ENCODE assay signal across 27 mouse cellular contexts in the genomic region with DNA sequence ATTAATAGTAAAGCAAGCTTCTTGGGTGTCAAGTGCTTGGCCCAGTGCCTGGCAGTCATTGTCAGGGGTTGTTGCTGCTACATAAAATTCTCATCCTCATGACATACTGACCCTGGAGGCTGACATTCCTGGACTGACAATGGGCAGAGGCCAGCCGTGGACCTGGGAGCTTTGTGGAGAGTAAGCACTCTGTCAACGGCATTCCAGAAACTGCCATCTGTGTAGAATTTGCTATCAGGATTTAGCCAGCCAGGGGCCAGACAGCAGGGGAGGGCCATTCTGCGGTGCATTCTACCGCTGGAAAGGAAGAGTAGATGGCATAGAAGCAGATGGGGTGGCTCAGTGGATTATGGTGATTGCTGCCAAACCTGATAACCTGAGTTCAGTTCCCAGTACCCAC.
DNase-seq lines count a peak whose midpoint lies in the region; ATAC-seq lines count a peak whose summit lies in the region.
"Had no signal": no experiment of that assay in that cellular context is flagged by ENCODE, and none has a peak within 500 bp of the region (broad histone marks: within the 10 kb centered on the region; RNA-seq: fewer than 3 reads in every experiment).

No protein-coding gene starts in this region.

- H3K9me3 ChIP-seq in heart, embryonic 11.5 days (replicated peaks; ENCODE audit: control insufficient read depth, low read length) = no peaks in the 10 kb centered on the region
- H3K9me3 ChIP-seq in heart, embryonic 16.5 days (replicated peaks; ENCODE audit: control insufficient read depth, low read length) = no peaks in the 10 kb centered on the region
- H3K9me3 ChIP-seq: forebrain, embryonic 13.5 days; limb, embryonic 10.5 days; limb, embryonic 15.5 days had no signal

- DNase-seq in heart, adult 11 months = no peak
- DNase-seq in heart, postnatal 36 days = no peak
- DNase-seq in Muller cell, postnatal 12 days (ENCODE audit: inconsistent ontology term) = peak; percentile 47
- peak; percentile 45 for DNase-seq in mesoderm, embryonic 11.5 days (ENCODE audit: low read depth, low spot score)
- no peak for DNase-seq in spleen, postnatal 10 days (ENCODE audit: low spot score in 2 of 2)
- DNase-seq: adrenal gland, adult 2 months; adrenal gland, postnatal 36 days; cerebellum, adult 18-20 months; gastrocnemius, postnatal 25 days; kidney, adult 9 months; kidney, postnatal 10 days; layer of hippocampus, postnatal 36 days; lung, adult 2 months; lung, postnatal 10 days; right cerebral cortex, postnatal 4 days; thymus, adult 2 months; thymus, postnatal 36 days had no signal

- peaks cover 41% of the 10 kb centered on the region for H3K4me1 ChIP-seq in heart, embryonic 11.5 days (ENCODE audit: control insufficient read depth, insufficient read depth, low read length)
- peaks cover 47% of the 10 kb centered on the region for H3K4me1 ChIP-seq in heart, embryonic 16.5 days (ENCODE audit: control insufficient read depth, insufficient read depth, low read length)

- ATAC-seq in heart, embryonic 11.5 days (replicated peaks; ENCODE audit: insufficient number of reproducible peaks, low FRiP score, low TSS enrichment) = 0 out of 2 replicates have a peak, but pooled peaks have one; percentile 27
- peak; percentile 79 for ATAC-seq in heart, embryonic 16.5 days (replicated peaks; ENCODE audit: extremely low read depth, insufficient read depth, low FRiP score)
- ATAC-seq: CD4-positive, CD25-positive, alpha-beta regulatory T cell, adult 4 months; forebrain, embryonic 13.5 days; intestine, postnatal 0 days; midbrain, embryonic 16.5 days had no signal

- no peaks in the 10 kb centered on the region for H3K36me3 ChIP-seq in heart, embryonic 11.5 days (ENCODE audit: control insufficient read depth, insufficient read depth, low read length)
- no peaks in the 10 kb centered on the region for H3K36me3 ChIP-seq in heart, embryonic 16.5 days (ENCODE audit: control insufficient read depth, insufficient read depth)
- H3K36me3 ChIP-seq: limb, embryonic 10.5 days; limb, embryonic 15.5 days had no signal

- no peak overlapping the region for H3K4me2 ChIP-seq in heart, embryonic 11.5 days
- H3K4me2 ChIP-seq in heart, embryonic 16.5 days (ENCODE audit: low read depth, low read length) = no peak overlapping the region
- H3K4me2 ChIP-seq: forebrain, embryonic 13.5 days; hindbrain, embryonic 14.5 days; limb, embryonic 15.5 days had no signal

- H3K9ac ChIP-seq in heart, embryonic 11.5 days (ENCODE audit: low read depth, low read length) = no peak overlapping the region
- no peak overlapping the region for H3K9ac ChIP-seq in heart, embryonic 16.5 days (ENCODE audit: low read length)
- H3K9ac ChIP-seq: forebrain, embryonic 13.5 days; hindbrain, embryonic 14.5 days; limb, embryonic 15.5 days; liver, embryonic 14.5 days had no signal

- H3K27ac ChIP-seq in heart, embryonic 11.5 days (ENCODE audit: low read depth, low read length) = no peak overlapping the region
- peak overlapping the region; percentile 14; the same call in 1 of the 2 replicates for H3K27ac ChIP-seq in heart, embryonic 16.5 days (ENCODE audit: low read length)
- H3K27ac ChIP-seq: forebrain, embryonic 13.5 days; hindbrain, embryonic 14.5 days; limb, embryonic 10.5 days; limb, embryonic 15.5 days; liver, embryonic 14.5 days had no signal

- 9% methylated on average over 4 of the region's 4 CpGs for WGBS in heart, embryonic 11.5 days (ENCODE audit: insufficient replicate concordance)
- WGBS in heart, embryonic 16.5 days = 22% methylated on average over 4 of the region's 4 CpGs

- H3K4me3 ChIP-seq in heart, embryonic 11.5 days (ENCODE audit: low read depth, low read length) = no peak overlapping the region
- H3K4me3 ChIP-seq in heart, embryonic 16.5 days (ENCODE audit: low read length) = no peak overlapping the region
- H3K4me3 ChIP-seq: forebrain, embryonic 13.5 days; limb, embryonic 10.5 days; limb, embryonic 15.5 days had no signal

- intact Hi-C loops in heart, postnatal 36 days (cut with DNase I) = no loop called here

- no peaks in the 10 kb centered on the region for H3K27me3 ChIP-seq in heart, embryonic 11.5 days (ENCODE audit: control insufficient read depth, insufficient read depth, low read length)
- H3K27me3 ChIP-seq in heart, embryonic 16.5 days (ENCODE audit: control insufficient read depth, insufficient read depth, low read length) = no peaks in the 10 kb centered on the region
- H3K27me3 ChIP-seq: forebrain, embryonic 13.5 days; limb, embryonic 15.5 days had no signal

Comparison
In these comparisons a context has a peak if more than half of its experiments do, and no peak if none do; other contexts are left out.
1. DNase-seq: peak in Muller cell, postnatal 12 days (single experiment) and mesoderm, embryonic 11.5 days (single experiment); none in heart, adult 11 months (single experiment), heart, postnatal 36 days (0 of 2) and spleen, postnatal 10 days (0 of 2).